Mouse (Mus musculus): ENCODE data around the gene Slc2a12.

Gene Slc2a12

GRCm38 (mm10) chr10:22644853-22645491 lies at the start of gene Slc2a12:
Slc2a12 (plus strand) TSS chr10:22645011.
- peak; percentile 44 to 65 for DNase-seq (ENCODE audit: low spot score in 2 of 2)

- no peak for DNase-seq (ENCODE audit: low spot score in 2 of 2)
Measured at GRCm38 (mm10) chr10:22598908-22599480, 45.8 kb upstream of the Slc2a12 start.

- DNase-seq (ENCODE audit: low spot score in 2 of 2) = no peak
Measured at GRCm38 (mm10) chr10:22601046-22601445, 43.8 kb upstream of the Slc2a12 start.

GRCm38 (mm10) chr10:22604801-22605200 lies 40.0 kb upstream of the Slc2a12 start:
- no peak for DNase-seq (ENCODE audit: low spot score in 2 of 2)

GRCm38 (mm10) chr10:22608273-22608672 lies 36.5 kb upstream of the Slc2a12 start:
- no peak for DNase-seq (ENCODE audit: low spot score in 2 of 2)

- peak in 1 of 2 experiments; percentile 24 for DNase-seq (ENCODE audit: low spot score in 2 of 2)
Measured at GRCm38 (mm10) chr10:22608799-22609357, 35.9 kb upstream of the Slc2a12 start.

GRCm38 (mm10) chr10:22613301-22613700 lies 31.5 kb upstream of the Slc2a12 start:
- no peak for DNase-seq (ENCODE audit: low spot score in 2 of 2)

- no peak for DNase-seq (ENCODE audit: low spot score in 2 of 2)
Measured at GRCm38 (mm10) chr10:22614554-22614953, 30.3 kb upstream of the Slc2a12 start.

GRCm38 (mm10) chr10:22615309-22615708 lies 29.5 kb upstream of the Slc2a12 start:
- no peak for DNase-seq (ENCODE audit: low spot score in 2 of 2)

GRCm38 (mm10) chr10:22618842-22619241 lies 26.0 kb upstream of the Slc2a12 start:
- peak in 1 of 2 experiments; percentile 17 for DNase-seq (ENCODE audit: low spot score in 2 of 2)

GRCm38 (mm10) chr10:22628832-22629231 lies 16.0 kb upstream of the Slc2a12 start:
- no peak for DNase-seq (ENCODE audit: low spot score in 2 of 2)

- DNase-seq (ENCODE audit: low spot score in 2 of 2) = no peak
Measured at GRCm38 (mm10) chr10:22631103-22631502, 13.7 kb upstream of the Slc2a12 start.

GRCm38 (mm10) chr10:22631528-22631927 lies 13.3 kb upstream of the Slc2a12 start:
- no peak for DNase-seq (ENCODE audit: low spot score in 2 of 2)

GRCm38 (mm10) chr10:22631956-22632355 lies 12.9 kb upstream of the Slc2a12 start:
- DNase-seq (ENCODE audit: low spot score in 2 of 2) = no peak

- DNase-seq (ENCODE audit: low spot score in 2 of 2) = no peak
Measured at GRCm38 (mm10) chr10:22633406-22634306, 11.2 kb upstream of the Slc2a12 start.

- no peak for DNase-seq (ENCODE audit: low spot score in 2 of 2)
Measured at GRCm38 (mm10) chr10:22637241-22637640, 7.6 kb upstream of the Slc2a12 start.

GRCm38 (mm10) chr10:22644171-22644570 lies 640 bp upstream of the Slc2a12 start:
- no peak for DNase-seq (ENCODE audit: low spot score in 2 of 2)

- DNase-seq (ENCODE audit: low spot score in 2 of 2) = no peak
Measured at GRCm38 (mm10) chr10:22648702-22649101, 3.9 kb downstream of the Slc2a12 start.

GRCm38 (mm10) chr10:22653820-22654219 lies 9.0 kb downstream of the Slc2a12 start:
- DNase-seq (ENCODE audit: low spot score in 2 of 2) = no peak

GRCm38 (mm10) chr10:22658534-22659385 lies 13.9 kb downstream of the Slc2a12 start:
- no peak for DNase-seq (ENCODE audit: low spot score in 2 of 2)

- DNase-seq (ENCODE audit: low spot score in 2 of 2) = no peak
Measured at GRCm38 (mm10) chr10:22659386-22659725, 14.5 kb downstream of the Slc2a12 start.
